Mouse (Mus musculus) ES-Bruce4 (cell line): Measurements from ENCODE around the gene Rex1bd.

Experiments
- CTCF ChIP-seq: IDR thresholded peaks from one replicate; pipeline ENCODE4 v1.8.1; 2011; ENCODE audit warnings: low read depth, low read length
- EP300 ChIP-seq: IDR thresholded peaks from 2 replicates; pipeline ENCODE4 v1.6.1; 2011; ENCODE audit warnings: low read depth, low read length; ENCODE audit not compliant: insufficient read depth
- POLR2A ChIP-seq: IDR thresholded peaks from one replicate; pipeline ENCODE4 v1.8.1; 2011; ENCODE audit warnings: low read length; ENCODE audit not compliant: insufficient read depth

DNA sequence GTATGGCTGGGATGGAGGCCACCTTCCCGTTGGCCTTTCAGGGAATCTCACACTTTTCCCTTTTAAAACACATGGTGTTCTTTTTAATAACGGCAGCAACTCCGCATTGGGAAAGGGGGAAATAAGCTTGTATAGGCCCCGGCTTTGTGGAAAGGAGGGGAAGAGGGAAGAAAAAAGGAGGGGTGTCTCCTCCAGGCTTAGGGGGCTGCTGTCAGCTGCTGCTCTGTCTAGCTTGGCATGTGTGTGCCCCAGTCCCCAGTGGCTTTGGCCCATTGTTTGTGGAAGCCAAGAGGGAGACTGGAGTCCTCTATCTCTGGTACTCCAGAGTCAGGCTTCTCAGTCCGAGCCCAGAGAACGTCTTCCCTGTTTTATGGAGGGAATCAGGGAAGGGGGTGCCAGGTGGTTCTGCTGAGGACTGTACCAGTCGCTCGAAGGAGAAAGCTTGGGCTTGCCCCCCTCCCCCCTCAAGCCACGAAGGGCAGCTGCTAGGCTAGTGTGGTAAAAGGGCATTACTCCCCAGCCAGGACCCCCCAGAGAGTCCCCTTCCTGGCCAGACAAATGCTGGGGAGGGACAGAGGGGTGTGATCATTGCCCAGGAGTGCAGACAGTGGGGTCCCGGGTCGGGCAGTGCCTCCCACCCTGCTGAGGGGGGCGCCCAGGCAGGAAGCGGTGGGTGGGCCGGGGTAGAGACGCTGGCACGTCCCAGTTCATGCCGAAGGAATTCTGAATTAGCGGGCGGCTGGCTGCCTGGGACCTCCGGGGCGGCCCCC, 11.4 kb downstream of the Rex1bd start:
- TF ChIP-seq CTCF, result no peak
- TF ChIP-seq POLR2A, result no peak
- TF ChIP-seq EP300, result no peak
